Mouse (Mus musculus) bone marrow macrophage, adult 2 months (primary cell): Measurements from ENCODE around the gene Chd5.

Source experiments
- CTCF ChIP-seq: IDR thresholded peaks from 2 replicates; pipeline ENCODE4 v1.5.1; 2012; ENCODE audit warnings: low read depth, mild to moderate bottlenecking, low read length, moderate library complexity
- POLR2A ChIP-seq: IDR thresholded peaks from 2 replicates; pipeline ENCODE4 v1.6.1; 2012; ENCODE audit warnings: mild to moderate bottlenecking, low read depth, low read length, borderline replicate concordance

GRCm38 (mm10) chr4:152350722-152351421 lies 12.4 kb downstream of the Chd5 start:
- no peak for TF ChIP-seq CTCF
- no peak for TF ChIP-seq POLR2A
